Mouse (Mus musculus) leukemia stem cell, adult 10-12 weeks (primary cell): ENCODE data around the gene Cst6. TPM values are rescaled to one million over a fixed set of nuclear protein-coding genes. Genes with fewer than 3 reads are reported as not detected.

Experiments
- polyA plus RNA-seq: library from polyadenylated mRNA; stranded (reverse); fragments of >175 nt; gene quantifications from 2 replicates; pipeline ENCODE4 v1.2.3, GENCODE M21; 2012; ENCODE audit warnings: low replicate concordance

Gene Cst6
- not detected in 2 replicates for polyA plus RNA-seq

GRCm38 (mm10) chr19:5349502-5349873 is at the start of gene Cst6:
Cst6 (minus strand) TSS chr19:5349574.

GRCm38 (mm10) chr19:5388588-5389242 is 39.3 kb upstream of the Cst6 start, which contains the start of gene Sart1:
Sart1 (minus strand) TSS chr19:5388703.

DNA sequence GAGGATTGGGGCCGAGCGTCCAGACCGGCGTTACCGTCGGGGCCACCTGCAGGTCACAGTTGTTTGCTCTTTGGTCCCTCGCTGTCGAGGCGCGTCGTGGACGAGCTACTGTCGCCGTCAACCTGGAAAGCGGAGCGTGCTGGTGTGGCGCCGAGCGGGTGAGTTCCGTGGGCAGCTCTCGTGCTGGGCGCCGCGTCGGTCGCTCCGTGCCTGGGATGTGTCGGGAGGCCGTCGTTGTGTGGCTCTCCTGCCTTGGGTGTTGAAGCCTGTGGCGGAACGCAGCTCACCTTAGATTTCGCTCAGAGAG is 17.6 kb upstream of the Cst6 start, which contains the start of gene Banf1:
TSS of gene Banf1 (minus strand) at position 116 of the 307 bp plus-strand sequence.

DNA sequence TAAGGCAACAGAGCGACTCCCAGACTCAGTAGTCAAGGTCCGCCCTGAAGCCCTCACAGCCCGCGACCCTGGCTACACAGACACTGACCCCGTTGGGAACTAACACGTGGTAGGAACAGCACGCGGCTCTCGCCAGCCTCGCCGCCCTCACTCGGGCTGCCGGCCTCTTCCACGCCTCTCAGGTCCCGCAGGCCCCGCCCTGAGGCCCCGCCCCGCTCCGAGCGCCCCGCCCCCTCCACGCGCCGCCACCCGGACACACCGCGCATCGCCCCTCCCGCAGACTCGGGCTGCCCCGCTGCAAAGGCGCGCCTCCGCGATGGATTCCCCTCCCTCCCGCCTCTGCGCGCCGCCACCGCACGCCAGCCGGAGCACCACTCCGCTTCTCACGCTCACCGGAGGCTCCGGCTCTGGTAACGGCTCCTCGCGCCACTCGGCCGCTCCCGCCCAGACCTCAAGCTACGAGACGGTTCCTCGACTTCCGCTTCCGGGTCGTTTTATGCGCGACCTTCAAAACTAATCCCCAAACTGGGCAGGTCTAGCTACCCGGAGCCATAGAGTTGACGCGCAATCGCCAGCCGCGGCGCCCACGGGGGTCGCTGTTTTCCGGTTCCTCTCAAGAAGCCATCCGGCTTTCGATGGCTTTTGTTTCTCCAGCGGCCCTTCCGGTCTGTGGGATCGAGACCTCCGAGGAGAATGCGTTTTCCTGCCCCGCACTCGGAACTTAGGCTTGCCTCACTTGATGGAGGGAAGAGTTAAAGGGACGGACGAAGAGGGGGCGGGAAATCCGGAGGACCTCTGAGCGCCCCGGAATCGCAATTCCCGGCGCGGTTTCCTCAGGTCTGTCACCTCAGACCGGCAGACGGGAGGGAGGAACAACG is 17.0 kb upstream of the Cst6 start, which contains the start of gene Eif1ad:
TSS of gene Eif1ad (plus strand) at position 567 of the 878 bp plus-strand sequence.

GRCm38 (mm10) chr19:5335441-5335840 is 13.9 kb downstream of the Cst6 start, which contains the start of gene Catsper1:
Catsper1 (plus strand) TSS chr19:5335741.

DNA sequence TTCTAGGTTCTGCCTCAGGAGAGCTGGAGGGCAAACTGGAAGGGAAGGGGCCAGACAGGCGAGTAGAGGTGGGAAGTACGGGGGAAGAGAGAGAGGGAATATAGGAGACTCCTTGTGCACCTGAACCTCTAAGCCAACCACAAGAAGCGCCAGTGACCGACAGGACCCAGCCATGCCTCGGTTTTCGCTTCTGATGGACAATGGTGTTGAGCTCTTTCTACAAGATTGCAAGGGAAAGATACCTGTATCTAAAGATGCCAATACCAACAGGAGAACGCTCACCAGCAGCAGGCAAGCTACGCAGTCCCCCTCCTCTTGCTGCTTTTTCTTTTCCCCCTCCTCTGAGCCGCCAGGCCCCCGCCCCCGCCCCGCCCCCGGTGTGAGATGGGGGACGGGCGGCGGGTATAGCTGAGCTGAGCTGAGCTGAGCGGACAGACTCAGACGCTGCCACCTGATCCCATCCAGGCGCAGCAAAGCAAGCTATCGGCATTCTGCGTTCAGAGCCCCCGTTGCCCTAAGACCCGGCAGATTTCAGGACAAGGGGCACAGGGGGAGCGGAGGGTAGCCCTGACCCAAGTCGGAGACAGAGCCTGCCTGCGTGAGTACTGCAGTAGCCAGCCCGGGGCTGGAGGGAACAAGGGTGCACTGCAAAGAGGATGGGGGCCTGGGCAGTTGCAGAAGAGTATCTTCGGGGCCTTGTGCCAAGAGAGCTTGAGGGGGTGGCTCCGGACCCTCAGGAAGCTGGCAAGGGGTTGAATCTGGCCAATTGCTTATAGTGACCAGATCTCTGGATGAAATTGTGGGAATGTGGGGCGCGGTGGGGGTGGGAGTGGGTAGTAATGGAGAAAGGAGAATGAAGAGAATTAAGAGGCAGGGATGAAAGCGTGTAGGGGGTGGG is 51.2 kb downstream of the Cst6 start, which contains the start of gene Gal3st3:
TSS of gene Gal3st3 (plus strand) at position 429 of the 898 bp plus-strand sequence.

GRCm38 (mm10) chr19:5294972-5295735 is 54.2 kb downstream of the Cst6 start, which contains the start of gene Sf3b2:
Sf3b2 (minus strand) TSS chr19:5295455.

Other genes with a start within 250 kb of the Cst6 start
- gene Rab1b, start 242.5 kb downstream of the Cst6 start, polyA plus RNA-seq, result 269 and 344 TPM in 2 replicates
- 18.0 and 32.6 TPM in 2 replicates for gene Klc2, start 231.0 kb downstream of the Cst6 start, polyA plus RNA-seq
- gene Pacs1, start 76.5 kb downstream of the Cst6 start, polyA plus RNA-seq, result 116 and 125 TPM in 2 replicates
- 314 and 709 TPM in 2 replicates for gene Sf3b2, start 54.1 kb downstream of the Cst6 start, polyA plus RNA-seq
- gene Gal3st3, start 51.2 kb downstream of the Cst6 start, polyA plus RNA-seq, result 0.16 and 0.23 TPM in 2 replicates
- not detected in 2 replicates for gene Catsper1, start 13.8 kb downstream of the Cst6 start, polyA plus RNA-seq
- 27.6 and 41.9 TPM in 2 replicates for gene Eif1ad, start 17.2 kb upstream of the Cst6 start, polyA plus RNA-seq
- 57.6 and 104 TPM in 2 replicates for gene Banf1, start 17.6 kb upstream of the Cst6 start, polyA plus RNA-seq
- 72.0 and 110 TPM in 2 replicates for gene Sart1, start 39.1 kb upstream of the Cst6 start, polyA plus RNA-seq
- gene Tsga10ip, start 53.0 kb upstream of the Cst6 start, polyA plus RNA-seq, result not detected in 2 replicates
- gene Drap1, start 75.4 kb upstream of the Cst6 start, polyA plus RNA-seq, result 179 and 311 TPM in 2 replicates
- gene AI837181, start 75.6 kb upstream of the Cst6 start, polyA plus RNA-seq, result 69.5 and 77.3 TPM in 2 replicates
- gene Fosl1, start 98.0 kb upstream of the Cst6 start, polyA plus RNA-seq, result 22.9 and 39.9 TPM in 2 replicates
- 11.4 and 13.8 TPM in 2 replicates for gene Ccdc85b, start 108.3 kb upstream of the Cst6 start, polyA plus RNA-seq
- 11.1 and 197 TPM in 2 replicates for gene Fibp, start 111.0 kb upstream of the Cst6 start, polyA plus RNA-seq
- 0.34 and 1.2 TPM in 2 replicates for gene Ctsw, start 118.9 kb upstream of the Cst6 start, polyA plus RNA-seq
- gene Efemp2, start 124.4 kb upstream of the Cst6 start, polyA plus RNA-seq, result 0.91 and 1.5 TPM in 2 replicates
- 58.4 and 60.0 TPM in 2 replicates for gene Mus81, start 138.8 kb upstream of the Cst6 start, polyA plus RNA-seq
- 2,530 and 3,476 TPM in 2 replicates for gene Cfl1, start 140.9 kb upstream of the Cst6 start, polyA plus RNA-seq
- 0.35 and 0.47 TPM in 2 replicates for gene 1700020D05Rik, start 154.2 kb upstream of the Cst6 start, polyA plus RNA-seq
- 4.1 and 8.2 TPM in 2 replicates for gene Snx32, start 161.0 kb upstream of the Cst6 start, polyA plus RNA-seq
- not detected in 2 replicates for gene Ovol1, start 211.1 kb upstream of the Cst6 start, polyA plus RNA-seq
- 16.9 and 32.7 TPM in 2 replicates for gene Ap5b1, start 218.5 kb upstream of the Cst6 start, polyA plus RNA-seq